Mouse (Mus musculus) intestine, embryonic 16.5 days (tissue): Measurements from ENCODE around the gene Mtr. TPM values are rescaled to one million over a fixed set of nuclear protein-coding genes. Genes with fewer than 3 reads are reported as not detected.
"Not testable (repeated sequence)": the region's sequence is repeated elsewhere in the genome, so short reads cannot be mapped to it uniquely, and the experiment has no call there.

Experiments used
- ATAC-seq: fragments of 200-750 bp; cut with Nextera tagmentation; 2 replicates; pipeline ENCODE4 v1.8.0; 2017; ENCODE audit warnings: moderate TSS enrichment, moderate library complexity
- H3K27ac ChIP-seq: fragments of 300-500 bp; sonication (generic); 2 replicates; pipeline ENCODE4 v1.5.1; 2014; ENCODE audit warnings: mild to moderate bottlenecking, low read length
- H3K27me3 ChIP-seq: fragments of 300-500 bp; sonication (generic); replicated peaks from 2 replicates; pipeline ENCODE4 v1.6.1; 2014; ENCODE audit warnings: low read length, control low read depth, mixed read lengths; ENCODE audit not compliant: control insufficient read depth, insufficient read depth
- H3K36me3 ChIP-seq: fragments of 300-500 bp; sonication (generic); 2 replicates; pipeline ENCODE4 v1.6.1; 2014; ENCODE audit warnings: low read length, control low read depth; ENCODE audit not compliant: control insufficient read depth, insufficient read depth
- H3K4me1 ChIP-seq: fragments of 300-500 bp; sonication (generic); 2 replicates; pipeline ENCODE4 v1.6.1; 2014; ENCODE audit warnings: low read length, control low read depth, mixed read lengths; ENCODE audit not compliant: control insufficient read depth, insufficient read depth
- H3K4me2 ChIP-seq: fragments of 300-500 bp; sonication (generic); 2 replicates; pipeline ENCODE4 v1.6.1; 2014; ENCODE audit warnings: low read depth, low read length, control low read depth
- H3K4me3 ChIP-seq: fragments of 300-500 bp; sonication (generic); 2 replicates; pipeline ENCODE4 v1.5.1; 2014; ENCODE audit warnings: mild to moderate bottlenecking, low read length
- H3K9ac ChIP-seq: fragments of 300-500 bp; sonication (generic); 2 replicates; pipeline ENCODE4 v1.6.1; 2014; ENCODE audit warnings: low read depth, low read length
- H3K9me3 ChIP-seq: fragments of 300-500 bp; sonication (generic); 2 replicates; pipeline ENCODE4 v1.6.1; 2016; ENCODE audit warnings: low read length, control low read depth; ENCODE audit not compliant: control insufficient read depth
- WGBS: fragments of 180-500 bp; shearing (Covaris S2); extraction: QIAGEN DNeasy Blood & Tissue Kit; methylation state at CpG from one replicate; pipeline ENCODE4 v1.1.7; 2014; 5-methylcytosine and 5-hydroxymethylcytosine counted together
- polyA plus RNA-seq: library from polyadenylated mRNA; unstranded; fragments of >200 nt; fragmentation: Nextera tagmentation; extraction: Ambion mirVana; gene quantifications from 2 replicates; pipeline ENCODE4 v1.2.1, GENCODE M21; 2015

Mtr gene
- polyA plus RNA-seq, 1 experiment from 2014 or later: 6.4 TPM

DNA sequence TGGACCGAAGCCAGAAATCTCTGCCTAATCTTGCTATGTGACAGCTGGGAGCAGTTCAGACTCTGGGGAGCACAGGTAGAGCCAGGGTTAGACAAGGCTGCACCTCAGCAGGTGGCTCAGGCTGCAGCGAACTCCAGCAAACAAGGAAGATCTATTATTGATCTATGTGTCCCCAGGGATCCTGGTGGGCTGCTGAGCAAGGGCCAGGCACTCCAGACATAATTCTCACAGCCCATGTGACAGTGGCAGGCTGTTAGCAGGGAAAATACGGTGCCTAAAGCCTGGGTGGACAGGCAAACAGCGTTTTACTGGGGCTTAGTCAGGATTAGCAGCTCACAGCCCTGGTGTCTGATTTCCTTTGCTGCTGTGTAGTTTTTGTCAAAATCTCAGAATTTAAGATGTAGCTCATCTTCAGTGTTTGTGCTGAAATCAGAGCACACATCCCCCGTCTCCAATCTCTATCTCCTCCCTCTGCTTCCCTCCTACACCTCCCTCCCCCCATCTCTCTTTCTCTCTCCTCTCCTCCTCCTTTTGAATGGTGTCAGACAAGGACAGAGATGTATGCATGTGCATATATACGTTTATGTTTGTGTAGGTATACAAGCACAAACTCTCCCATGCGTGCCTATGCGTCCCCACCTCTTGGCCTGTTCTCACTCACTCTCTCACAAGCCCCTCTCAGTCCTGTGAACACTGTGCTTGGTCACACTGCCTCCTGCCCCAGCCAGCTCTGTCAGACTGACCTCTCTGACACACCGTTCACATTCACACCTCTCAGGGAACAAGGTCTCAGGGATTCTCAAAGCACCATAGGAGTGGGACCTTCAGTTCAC lies 98.4 kb downstream of the Mtr start:
- Histone ChIP-seq H3K27ac (no peak overlapping the region), H3K4me2 (no peak overlapping the region), H3K9ac (no peak overlapping the region), H3K4me1 (peaks cover 3% of the 10 kb centered on the region; the same call in 1 of the 2 replicates), H3K36me3 (no peaks in the 10 kb centered on the region), H3K9me3 (no peaks in the 10 kb centered on the region), H3K27me3 (no peaks in the 10 kb centered on the region), H3K4me3 (no peak overlapping the region)
- 0 out of 2 replicates have a peak, but pooled peaks have one; percentile 13 for ATAC-seq
- 42% methylated on average over 9 of the region's 9 CpGs for WGBS

DNA sequence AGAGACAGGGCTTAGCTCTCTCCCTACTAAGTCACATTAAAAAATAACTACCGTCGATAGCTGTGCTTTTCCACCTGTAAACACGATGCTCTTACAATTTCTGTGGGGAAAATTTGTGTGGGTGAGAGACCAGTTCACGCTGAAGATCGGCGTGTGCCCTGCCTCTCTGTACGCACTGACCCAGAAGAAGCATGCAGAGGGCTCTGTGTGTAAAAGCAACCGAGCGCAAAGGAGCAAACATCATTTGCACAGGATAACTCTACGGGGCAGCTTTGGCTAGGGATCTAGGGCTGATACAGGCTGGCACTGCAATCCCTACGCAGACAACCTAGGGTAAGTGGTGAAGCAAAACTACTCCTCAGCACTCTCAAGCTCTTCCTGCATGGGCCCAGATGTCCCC lies 104.0 kb downstream of the Mtr start:
- Histone ChIP-seq H3K4me2 (no peak overlapping the region), H3K4me1 (no peaks in the 10 kb centered on the region), H3K4me3 (no peak overlapping the region), H3K27me3 (no peaks in the 10 kb centered on the region), H3K9me3 (no peaks in the 10 kb centered on the region), H3K9ac (no peak overlapping the region), H3K27ac (no peak overlapping the region), H3K36me3 (no peaks in the 10 kb centered on the region)
- 79% methylated on average over 11 of the region's 11 CpGs for WGBS
- ATAC-seq: no peak

- H3K4me2 ChIP-seq: no peak overlapping the region
- peak; percentile 52; the same call in 1 of the 2 replicates for ATAC-seq
- no peaks in the 10 kb centered on the region for H3K4me1 ChIP-seq
- WGBS: 43% methylated on average over 6 of the region's 6 CpGs
- H3K4me3 ChIP-seq: no peak overlapping the region
- H3K9ac ChIP-seq: no peak overlapping the region
- no peaks in the 10 kb centered on the region for H3K36me3 ChIP-seq
- no peaks in the 10 kb centered on the region for H3K9me3 ChIP-seq
- peak overlapping the region; percentile 61; the same call in 1 of the 2 replicates for H3K27ac ChIP-seq
- H3K27me3 ChIP-seq: no peaks in the 10 kb centered on the region
Measured at GRCm38 (mm10) chr13:12146918-12147507, 110.9 kb downstream of the Mtr start.

- Histone ChIP-seq H3K4me2 (no peak overlapping the region), H3K4me3 (no peak overlapping the region), H3K9ac (no peak overlapping the region), H3K4me1 (no peaks in the 10 kb centered on the region), H3K36me3 (no peaks in the 10 kb centered on the region), H3K9me3 (no peaks in the 10 kb centered on the region), H3K27ac (peak overlapping the region; percentile 61), H3K27me3 (no peaks in the 10 kb centered on the region)
- no peak for ATAC-seq
- 55% methylated on average over 2 of the region's 2 CpGs for WGBS
Measured at GRCm38 (mm10) chr13:12146402-12146801, 111.5 kb downstream of the Mtr start.

- Histone ChIP-seq H3K9me3 (no peaks in the 10 kb centered on the region), H3K27ac (no peak overlapping the region), H3K4me2 (no peak overlapping the region), H3K27me3 (no peaks in the 10 kb centered on the region), H3K9ac (no peak overlapping the region), H3K4me3 (no peak overlapping the region), H3K36me3 (no peaks in the 10 kb centered on the region), H3K4me1 (no peaks in the 10 kb centered on the region)
- 86% methylated on average over 5 of the region's 5 CpGs for WGBS
- no peak for ATAC-seq
Measured at GRCm38 (mm10) chr13:12143347-12143746, 114.6 kb downstream of the Mtr start.

- WGBS: 80% methylated on average over 10 of the region's 10 CpGs
Measured at GRCm38 (mm10) chr13:12136461-12136860, 121.5 kb downstream of the Mtr start.

GRCm38 (mm10) chr13:12133549-12133948 lies 124.4 kb downstream of the Mtr start:
- H3K4me1 ChIP-seq: no peaks in the 10 kb centered on the region
- H3K36me3 ChIP-seq: no peaks in the 10 kb centered on the region
- no peaks in the 10 kb centered on the region for H3K27me3 ChIP-seq
- no peak overlapping the region for H3K27ac ChIP-seq
- H3K4me3 ChIP-seq: no peak overlapping the region
- H3K4me2 ChIP-seq: no peak overlapping the region
- no peaks in the 10 kb centered on the region for H3K9me3 ChIP-seq
- H3K9ac ChIP-seq: no peak overlapping the region
- ATAC-seq: no peak
- 55% methylated on average over 7 of the region's 7 CpGs for WGBS

More at GRCm38 (mm10) chr13:12136461-12136860, 121.5 kb downstream of the Mtr start:
- H3K27ac ChIP-seq, H3K9ac ChIP-seq, ATAC-seq, H3K4me2 ChIP-seq, H3K4me3 ChIP-seq, H3K27me3 ChIP-seq, H3K36me3 ChIP-seq, H3K4me1 ChIP-seq, H3K9me3 ChIP-seq: not testable (repeated sequence)

Other genes starting within 250 kb of the Mtr start
- 0.65 and 0.78 TPM in 2 replicates for gene Ryr2, start 151.2 kb downstream of the Mtr start, polyA plus RNA-seq
- 2.0 and 3.5 TPM in 2 replicates for gene Actn2, start 82.6 kb upstream of the Mtr start, polyA plus RNA-seq
- gene Heatr1, start 136.9 kb upstream of the Mtr start, polyA plus RNA-seq: 10.8 and 11.2 TPM in 2 replicates
- gene Lgals8, start 206.8 kb upstream of the Mtr start, polyA plus RNA-seq: 39.3 and 42.5 TPM in 2 replicates